Mouse (Mus musculus): ENCODE measurements around the gene Serac1.

- no peak for TF ChIP-seq ZC3H11A (IDR thresholded peaks at IDR 0.05; ENCODE audit: borderline replicate concordance, low read depth, low read length)
- TF ChIP-seq CHD2 (IDR thresholded peaks at IDR 0.05; ENCODE audit: low read depth, low read length) = no peak
- no peak for TF ChIP-seq ZNF384 (IDR thresholded peaks at IDR 0.05; ENCODE audit: low read depth, low read length)
Measured at GRCm38 (mm10) chr17:6083323-6083890, 3.9 kb upstream of the Serac1 start.
